Mouse (Mus musculus) limb, embryonic 13.5 days (tissue): ENCODE measurements at regions not wholly inside any gene's neighbourhood (a gene's known extent, or its start where the extent isn't known, plus 50 kb on each side); places are given as distances from the start of the nearest gene placed in this dataset.

ENCODE experiments used
- ATAC-seq: fragments of 200-750 bp; cut with Nextera tagmentation; 2 replicates; pipeline ENCODE4 v1.8.0; 2017; ENCODE audit warnings: low read depth, moderate number of reproducible peaks, moderate TSS enrichment; ENCODE audit not compliant: low FRiP score
- H3K27ac ChIP-seq: fragments of 300-500 bp; sonication (generic); 2 replicates; pipeline ENCODE4 v1.5.1; 2015; ENCODE audit warnings: inconsistent platforms, mild to moderate bottlenecking, moderate library complexity
- H3K27me3 ChIP-seq: fragments of 300-500 bp; sonication (generic); 2 replicates; pipeline ENCODE4 v1.6.1; 2015; ENCODE audit warnings: mild to moderate bottlenecking, inconsistent platforms
- H3K36me3 ChIP-seq: fragments of 300-500 bp; sonication (generic); 2 replicates; pipeline ENCODE4 v1.6.1; 2015; ENCODE audit warnings: inconsistent platforms, mild to moderate bottlenecking, moderate library complexity
- H3K4me1 ChIP-seq: fragments of 300-500 bp; sonication (generic); 2 replicates; pipeline ENCODE4 v1.6.1; 2015; ENCODE audit warnings: inconsistent platforms
- H3K4me2 ChIP-seq: fragments of 300-500 bp; sonication (generic); replicated peaks from 2 replicates; pipeline ENCODE4 v1.6.1; 2015; ENCODE audit warnings: inconsistent platforms, mild to moderate bottlenecking, moderate library complexity
- H3K4me3 ChIP-seq: fragments of 300-500 bp; sonication (generic); 2 replicates; pipeline ENCODE4 v1.5.1; 2015; ENCODE audit warnings: moderate library complexity, mild to moderate bottlenecking, inconsistent platforms
- H3K9ac ChIP-seq: fragments of 300-500 bp; sonication (generic); 2 replicates; pipeline ENCODE4 v1.6.1; 2015; ENCODE audit warnings: mild to moderate bottlenecking, inconsistent platforms
- H3K9me3 ChIP-seq: fragments of 300-500 bp; sonication (generic); 2 replicates; pipeline ENCODE4 v1.6.1; 2016; ENCODE audit warnings: inconsistent platforms
- whole genome bisulfite sequencing: fragments of 180-500 bp; shearing (Covaris S2); methylation state at CpG from one replicate; pipeline ENCODE4 v1.1.7; 2015; 5-methylcytosine and 5-hydroxymethylcytosine counted together

GRCm38 (mm10) chr15:96780606-96781005, 81.1 kb upstream of the Slc38a2 start:
- Histone ChIP-seq H3K9me3 (no peaks in the 10 kb centered on the region), H3K36me3 (no peaks in the 10 kb centered on the region), H3K27me3 (no peaks in the 10 kb centered on the region), H3K4me1 (no peaks in the 10 kb centered on the region), H3K4me2 (no peak overlapping the region), H3K27ac (no peak overlapping the region), H3K4me3 (no peak overlapping the region), H3K9ac (no peak overlapping the region)
- 76% methylated on average over 5 of the region's 5 CpGs for WGBS
- no peak for ATAC-seq

- Histone ChIP-seq H3K9me3 (no peaks in the 10 kb centered on the region), H3K27ac (no peak overlapping the region), H3K4me2 (no peak overlapping the region), H3K36me3 (no peaks in the 10 kb centered on the region), H3K27me3 (no peaks in the 10 kb centered on the region), H3K9ac (no peak overlapping the region), H3K4me3 (no peak overlapping the region), H3K4me1 (peaks cover 4% of the 10 kb centered on the region; the same call in 1 of the 2 replicates)
- WGBS = 85% methylated on average over 7 of the region's 7 CpGs
- ATAC-seq = no peak
Observed at GRCm38 (mm10) chr15:96779358-96779757, 79.8 kb upstream of the Slc38a2 start.

GRCm38 (mm10) chr15:96778321-96778926, 78.9 kb upstream of the Slc38a2 start:
- 91% methylated on average over 15 of the region's 15 CpGs for whole genome bisulfite sequencing
- Histone ChIP-seq H3K4me2 (no peak overlapping the region), H3K4me1 (peaks cover 8% of the 10 kb centered on the region; the same call in 1 of the 2 replicates), H3K27ac (no peak overlapping the region), H3K27me3 (no peaks in the 10 kb centered on the region), H3K4me3 (no peak overlapping the region), H3K9ac (no peak overlapping the region), H3K36me3 (no peaks in the 10 kb centered on the region), H3K9me3 (no peaks in the 10 kb centered on the region)
- ATAC-seq = no peak

GRCm38 (mm10) chr15:96776476-96777075, 77.0 kb upstream of the Slc38a2 start:
- Histone ChIP-seq H3K4me3 (no peak overlapping the region), H3K4me2 (no peak overlapping the region), H3K9ac (no peak overlapping the region), H3K27me3 (no peaks in the 10 kb centered on the region), H3K36me3 (no peaks in the 10 kb centered on the region), H3K9me3 (no peaks in the 10 kb centered on the region), H3K4me1 (peaks cover 11% of the 10 kb centered on the region; the same call in 1 of the 2 replicates), H3K27ac (no peak overlapping the region)
- no peak for ATAC-seq
- 77% methylated on average over 9 of the region's 9 CpGs for WGBS

GRCm38 (mm10) chr15:96775129-96775528, 75.6 kb upstream of the Slc38a2 start:
- Histone ChIP-seq H3K9ac (no peak overlapping the region), H3K36me3 (no peaks in the 10 kb centered on the region), H3K9me3 (no peaks in the 10 kb centered on the region), H3K4me1 (peaks cover 24% of the 10 kb centered on the region), H3K27ac (no peak overlapping the region), H3K27me3 (no peaks in the 10 kb centered on the region), H3K4me2 (no peak overlapping the region), H3K4me3 (no peak overlapping the region)
- 85% methylated on average over 5 of the region's 5 CpGs for WGBS
- ATAC-seq = no peak

GRCm38 (mm10) chr15:96774664-96775063, 75.1 kb upstream of the Slc38a2 start:
- H3K27ac ChIP-seq = no peak overlapping the region; the same call in 1 of the 2 replicates
- H3K9me3 ChIP-seq = no peaks in the 10 kb centered on the region
- no peak overlapping the region for H3K4me2 ChIP-seq
- H3K27me3 ChIP-seq = no peaks in the 10 kb centered on the region
- H3K9ac ChIP-seq = no peak overlapping the region
- H3K4me1 ChIP-seq = peaks cover 29% of the 10 kb centered on the region
- 59% methylated on average over 6 of the region's 6 CpGs for WGBS
- H3K4me3 ChIP-seq = no peak overlapping the region
- ATAC-seq = no peak
- no peaks in the 10 kb centered on the region for H3K36me3 ChIP-seq

GRCm38 (mm10) chr15:96773656-96774055, 74.1 kb upstream of the Slc38a2 start:
- WGBS = 81% methylated on average over 1 of the region's 1 CpGs
- no peak overlapping the region for H3K4me2 ChIP-seq
- peaks cover 38% of the 10 kb centered on the region for H3K4me1 ChIP-seq
- H3K36me3 ChIP-seq = no peaks in the 10 kb centered on the region
- no peak for ATAC-seq
- no peak overlapping the region for H3K4me3 ChIP-seq
- no peaks in the 10 kb centered on the region for H3K9me3 ChIP-seq
- no peak overlapping the region for H3K9ac ChIP-seq
- no peak overlapping the region for H3K27ac ChIP-seq
- no peaks in the 10 kb centered on the region for H3K27me3 ChIP-seq

GRCm38 (mm10) chr15:96772701-96773100, 73.2 kb upstream of the Slc38a2 start:
- H3K9ac ChIP-seq = no peak overlapping the region
- no peaks in the 10 kb centered on the region for H3K9me3 ChIP-seq
- H3K4me1 ChIP-seq = peaks cover 46% of the 10 kb centered on the region
- no peak overlapping the region for H3K27ac ChIP-seq
- ATAC-seq = no peak
- H3K4me2 ChIP-seq = no peak overlapping the region
- no peaks in the 10 kb centered on the region for H3K27me3 ChIP-seq
- H3K4me3 ChIP-seq = no peak overlapping the region
- WGBS = 68% methylated on average over 8 of the region's 8 CpGs
- no peaks in the 10 kb centered on the region for H3K36me3 ChIP-seq

GRCm38 (mm10) chr15:96770786-96771185, 71.3 kb upstream of the Slc38a2 start:
- Histone ChIP-seq H3K9ac (no peak overlapping the region), H3K9me3 (no peaks in the 10 kb centered on the region), H3K36me3 (no peaks in the 10 kb centered on the region), H3K27me3 (no peaks in the 10 kb centered on the region), H3K4me1 (peaks cover 46% of the 10 kb centered on the region), H3K4me2 (no peak overlapping the region), H3K27ac (no peak overlapping the region), H3K4me3 (no peak overlapping the region)
- WGBS = 79% methylated on average over 8 of the region's 8 CpGs
- no peak for ATAC-seq

- Histone ChIP-seq H3K9ac (no peak overlapping the region), H3K4me3 (no peak overlapping the region), H3K27me3 (no peaks in the 10 kb centered on the region), H3K4me2 (no peak overlapping the region), H3K4me1 (peaks cover 46% of the 10 kb centered on the region), H3K36me3 (no peaks in the 10 kb centered on the region), H3K27ac (no peak overlapping the region; the same call in 1 of the 2 replicates), H3K9me3 (no peaks in the 10 kb centered on the region)
- no peak for ATAC-seq
- WGBS = 71% methylated on average over 7 of the region's 7 CpGs
Observed at GRCm38 (mm10) chr15:96770299-96770698, 70.8 kb upstream of the Slc38a2 start.

GRCm38 (mm10) chr15:96769751-96770150, 70.2 kb upstream of the Slc38a2 start:
- peaks cover 45% of the 10 kb centered on the region for H3K4me1 ChIP-seq
- H3K9ac ChIP-seq = no peak overlapping the region
- no peak overlapping the region for H3K4me3 ChIP-seq
- H3K27ac ChIP-seq = no peak overlapping the region; the same call in 1 of the 2 replicates
- no peaks in the 10 kb centered on the region for H3K27me3 ChIP-seq
- H3K4me2 ChIP-seq = no peak overlapping the region
- H3K36me3 ChIP-seq = no peaks in the 10 kb centered on the region
- no peaks in the 10 kb centered on the region for H3K9me3 ChIP-seq
- 82% methylated on average over 11 of the region's 11 CpGs for WGBS
- ATAC-seq = no peak

GRCm38 (mm10) chr15:96768301-96768993, 68.9 kb upstream of the Slc38a2 start:
- Histone ChIP-seq H3K27ac (peak overlapping the region; percentile 58; the same call in 1 of the 2 replicates), H3K4me2 (no peak overlapping the region), H3K27me3 (no peaks in the 10 kb centered on the region), H3K36me3 (no peaks in the 10 kb centered on the region), H3K9ac (no peak overlapping the region), H3K9me3 (no peaks in the 10 kb centered on the region), H3K4me1 (peaks cover 38% of the 10 kb centered on the region), H3K4me3 (no peak overlapping the region)
- WGBS = 76% methylated on average over 19 of the region's 19 CpGs
- peak; percentile 64 for ATAC-seq
